Mouse (Mus musculus) bone marrow macrophage, adult 2 months (primary cell): ENCODE results near the gene Vax2.

ENCODE experiments used
- CTCF ChIP-seq: IDR thresholded peaks from 2 replicates; pipeline ENCODE4 v1.5.1; 2012; ENCODE audit warnings: low read depth, mild to moderate bottlenecking, low read length, moderate library complexity
- POLR2A ChIP-seq: IDR thresholded peaks from 2 replicates; pipeline ENCODE4 v1.6.1; 2012; ENCODE audit warnings: mild to moderate bottlenecking, low read depth, low read length, borderline replicate concordance

- TF ChIP-seq CTCF: no peak
- no peak for TF ChIP-seq POLR2A
Observed at GRCm38 (mm10) chr6:83702146-83702999, 8.7 kb upstream of the Vax2 start.
